Mouse (Mus musculus) B cell, adult 2 months (primary cell): ENCODE results near the gene Rbfox1.

Experiments
- DNase-seq, 2 experiments: peaks; one replicate each; pipeline ENCODE4 v3.0.0; 2022

Rbfox1 gene

DNA sequence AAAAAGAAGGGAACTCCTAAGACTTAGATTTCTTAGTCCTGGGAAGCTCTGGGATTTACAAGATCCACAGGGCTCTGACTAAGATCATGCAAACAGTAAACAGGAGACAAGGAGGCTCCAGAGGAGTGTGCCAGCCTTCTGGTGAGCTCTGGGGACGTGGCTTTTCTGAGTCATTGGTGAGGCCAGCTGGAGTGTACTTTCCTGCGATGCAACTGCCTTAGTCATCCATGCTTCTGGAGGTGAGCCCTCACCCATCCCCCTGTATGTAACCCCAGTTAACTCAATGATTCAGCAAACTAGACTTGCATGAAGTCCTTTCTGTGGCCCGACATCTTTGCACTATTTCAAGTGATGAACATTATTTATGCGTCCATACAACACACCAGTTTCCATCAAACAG lies 1078.4 kb downstream of the Rbfox1 start:
- DNase-seq = no peak

DNA sequence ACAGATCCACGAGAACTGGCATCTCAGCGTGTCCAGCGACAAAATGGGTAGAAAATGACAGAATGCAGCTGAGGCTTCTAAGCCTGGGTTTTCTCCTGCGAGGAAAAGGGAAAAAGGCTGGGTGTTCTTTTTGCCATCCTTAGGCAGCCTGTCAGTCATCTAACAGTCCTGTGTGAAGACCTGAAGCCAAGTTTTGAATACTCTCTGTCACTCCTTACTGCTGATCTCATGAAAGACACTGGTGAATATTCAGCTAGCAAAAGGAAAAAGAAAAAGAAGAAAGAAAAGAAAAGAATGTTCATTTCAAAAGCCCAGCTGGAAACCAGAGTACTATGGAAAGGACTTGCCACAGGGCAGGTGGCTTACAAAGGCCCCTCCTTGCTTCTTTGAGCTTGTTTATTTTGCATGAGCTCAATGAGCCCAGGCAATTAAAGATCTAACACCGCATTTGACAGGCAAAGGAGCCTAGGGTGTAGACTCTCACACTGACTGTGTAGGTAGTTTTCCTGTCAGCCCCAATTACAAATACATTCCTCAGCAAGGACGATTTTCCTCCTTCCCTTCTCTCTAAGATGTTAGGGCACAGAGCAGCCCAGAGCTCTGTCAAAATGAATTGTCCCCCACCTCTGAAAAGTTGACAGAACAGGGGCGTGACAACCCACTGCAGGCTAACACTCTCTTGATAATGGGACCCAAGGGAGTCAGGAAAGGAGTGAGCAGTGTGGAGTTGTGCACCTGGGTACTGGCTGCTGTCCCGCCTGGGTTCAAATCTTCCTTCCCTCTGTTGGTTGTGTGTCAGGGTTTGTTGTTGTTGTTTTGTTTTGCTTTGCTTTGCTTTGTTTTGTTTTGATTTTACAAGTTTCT lies 1079.8 kb downstream of the Rbfox1 start:
- DNase-seq = no peak

DNA sequence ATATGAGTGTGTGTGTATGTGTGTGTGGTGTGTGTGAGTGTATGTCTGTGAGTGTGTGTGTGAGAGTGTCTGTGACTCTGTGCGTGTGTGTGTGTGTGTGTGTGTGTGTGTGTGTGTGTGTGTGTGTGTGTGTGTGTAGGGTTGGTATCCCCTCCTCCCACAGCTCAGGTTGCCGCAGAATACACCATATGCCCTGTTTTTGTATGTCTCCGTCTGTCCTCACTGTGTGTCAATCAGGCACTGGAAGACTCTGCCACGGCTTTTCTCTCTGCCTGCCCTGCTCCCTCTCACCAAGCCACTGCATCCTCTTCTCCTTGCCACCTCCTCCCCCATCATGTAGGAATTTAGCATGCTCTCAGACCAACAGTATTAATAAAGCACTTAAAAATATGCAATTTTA lies 1084.8 kb downstream of the Rbfox1 start:
- DNase-seq = no peak

DNA sequence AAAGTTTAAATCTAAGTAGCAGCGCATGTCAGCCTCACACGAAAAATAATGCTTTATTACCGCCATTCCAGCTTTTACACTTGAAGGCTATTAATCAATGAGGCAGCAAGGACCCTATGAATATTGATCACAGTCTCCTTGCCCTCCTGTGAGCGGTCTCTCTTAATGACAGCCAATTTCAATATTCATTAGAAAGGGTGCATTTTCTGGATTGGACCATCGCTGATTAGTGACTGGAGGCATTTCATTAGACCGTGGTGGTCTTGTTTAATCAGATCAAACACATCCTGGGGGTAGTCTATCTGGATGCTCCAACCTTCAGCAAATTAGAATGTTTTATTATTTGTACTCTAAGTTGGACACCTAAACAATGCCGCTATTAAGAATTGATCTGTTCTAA lies 1091.2 kb downstream of the Rbfox1 start:
- DNase-seq = no peak

DNA sequence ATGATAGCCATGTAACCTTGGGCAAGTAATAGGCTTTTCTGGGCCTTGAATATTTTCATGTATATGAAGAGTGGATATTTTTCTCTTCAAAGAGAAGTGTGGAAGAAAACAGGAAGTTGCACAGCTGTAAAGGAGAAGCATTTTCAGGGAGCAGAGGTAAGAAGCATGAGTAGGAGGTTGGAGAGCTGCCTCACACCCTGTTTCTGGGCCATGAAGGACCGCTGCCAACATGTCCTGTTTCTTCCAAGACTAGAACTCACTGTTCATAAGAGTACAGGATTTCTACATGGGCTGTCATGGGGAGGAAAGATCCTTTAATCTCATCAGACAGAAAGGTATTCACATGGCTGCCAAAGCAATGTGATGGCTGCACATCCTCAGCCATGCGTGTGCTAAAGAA lies 1098.8 kb downstream of the Rbfox1 start:
- no peak for DNase-seq

DNA sequence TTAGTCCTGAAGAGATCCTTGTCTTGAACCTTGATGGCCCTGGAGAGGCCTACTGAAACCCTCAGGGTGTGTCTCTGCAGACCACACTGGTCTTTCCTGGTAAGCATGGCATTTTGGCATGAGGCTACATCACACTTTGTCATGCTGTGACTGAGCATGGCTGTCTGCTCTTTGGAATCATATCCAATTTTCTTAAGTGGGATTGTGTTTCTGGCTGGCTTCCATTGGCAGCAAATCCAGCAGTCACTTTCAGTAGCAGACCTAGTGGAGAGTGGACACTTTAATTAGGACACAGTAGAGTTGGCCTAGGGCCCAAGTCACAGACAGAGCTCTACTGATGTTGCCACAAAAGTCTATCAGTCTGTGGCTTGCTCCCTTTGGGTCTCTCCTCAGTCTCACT lies 1100.9 kb downstream of the Rbfox1 start:
- no peak for DNase-seq

DNA sequence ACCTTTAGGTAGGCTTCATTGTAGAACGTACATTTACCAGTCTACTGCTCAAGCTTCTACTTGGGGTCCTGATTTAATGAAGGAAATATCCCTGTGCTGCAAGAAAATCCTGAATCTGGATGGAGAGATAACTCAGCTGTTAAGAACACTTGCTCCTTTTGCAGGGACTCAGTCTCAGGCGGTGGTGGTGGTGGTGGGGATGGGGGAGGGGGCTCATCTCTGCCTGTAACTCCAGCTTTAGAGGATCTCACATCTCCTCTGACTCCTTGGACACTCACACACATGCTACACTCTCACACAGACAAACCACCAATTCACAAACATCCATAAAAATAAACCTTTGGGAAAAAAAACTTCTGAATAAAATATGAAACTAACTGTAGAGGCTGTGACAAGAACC lies 1101.3 kb downstream of the Rbfox1 start:
- DNase-seq = no peak

DNA sequence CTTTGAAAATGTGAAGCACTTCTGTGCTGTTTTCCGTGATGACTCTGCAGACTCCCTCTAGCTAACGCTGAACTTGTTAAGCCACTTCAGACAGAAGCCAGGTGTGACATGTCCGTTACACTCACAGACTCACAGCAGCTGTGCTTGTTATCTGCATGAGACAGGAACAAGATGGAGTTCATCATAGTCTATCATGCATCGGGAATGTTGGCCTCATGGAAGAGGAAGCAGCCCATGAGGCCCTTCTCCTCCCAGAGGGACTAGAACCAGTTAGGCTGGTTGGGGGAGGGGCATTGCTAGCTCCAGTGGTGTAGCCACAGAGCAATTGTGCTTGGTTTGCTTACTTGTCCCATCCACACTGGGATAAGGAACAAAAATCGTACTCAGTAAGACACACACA lies 1107.1 kb downstream of the Rbfox1 start:
- DNase-seq = no peak

DNA sequence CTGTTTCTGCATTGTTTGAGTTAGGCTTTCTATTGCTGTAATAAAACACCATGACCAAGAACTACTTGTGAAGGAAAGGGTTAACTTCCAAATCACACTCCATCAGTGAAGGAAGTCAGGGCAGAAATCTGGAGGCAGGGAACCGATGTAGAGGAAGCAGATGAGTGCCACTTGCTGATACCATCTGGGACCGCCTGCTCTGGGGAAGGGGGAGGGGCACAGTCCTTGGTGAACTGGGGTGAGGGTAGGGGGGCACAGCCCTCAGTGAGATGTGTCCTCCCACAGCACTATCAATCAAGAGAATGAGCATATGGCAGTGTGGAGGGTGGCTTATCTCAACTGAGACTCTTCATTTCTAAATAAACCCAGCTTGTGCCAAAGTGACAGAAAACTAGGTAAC lies 1108.0 kb downstream of the Rbfox1 start:
- DNase-seq = no peak

DNA sequence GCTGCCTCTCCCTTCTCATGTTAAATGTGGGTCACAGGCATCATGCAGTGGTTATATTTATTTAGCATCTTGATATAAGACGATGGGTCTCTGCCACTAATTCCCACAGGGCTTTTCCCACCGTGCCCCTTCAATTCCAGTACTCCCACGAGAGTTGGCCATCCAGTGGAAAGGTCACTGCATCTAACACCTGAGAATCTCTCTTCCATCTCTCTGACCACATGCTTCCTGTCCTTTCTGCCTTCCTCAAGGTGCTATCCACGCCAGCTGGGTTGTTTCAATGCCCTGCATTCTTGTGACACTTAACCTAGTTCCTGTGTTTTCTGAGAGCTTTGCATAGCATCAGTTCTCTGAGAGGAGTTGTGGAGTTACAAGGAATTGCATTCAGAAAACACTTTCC lies 1112.0 kb downstream of the Rbfox1 start:
- DNase-seq = no peak

DNA sequence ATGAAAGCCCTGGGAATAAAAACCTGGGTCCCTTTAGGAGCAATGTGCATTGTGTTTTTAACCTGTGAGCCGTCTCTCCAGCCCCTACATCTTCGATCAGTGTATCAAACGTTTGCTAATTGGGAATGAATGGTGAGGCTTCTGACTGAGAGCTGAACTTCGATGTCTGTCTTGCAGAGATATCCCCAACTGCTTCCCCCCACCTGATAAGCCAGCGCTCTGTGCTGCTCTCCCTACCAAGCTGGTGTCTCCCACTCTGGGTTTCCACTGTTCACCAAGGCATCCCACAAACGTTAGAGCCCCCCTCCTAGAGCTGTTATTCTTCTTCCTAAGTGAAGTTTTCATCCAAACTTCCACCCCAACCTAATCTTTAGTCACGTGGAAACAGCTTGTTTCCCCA lies 1112.7 kb downstream of the Rbfox1 start:
- no peak for DNase-seq

DNA sequence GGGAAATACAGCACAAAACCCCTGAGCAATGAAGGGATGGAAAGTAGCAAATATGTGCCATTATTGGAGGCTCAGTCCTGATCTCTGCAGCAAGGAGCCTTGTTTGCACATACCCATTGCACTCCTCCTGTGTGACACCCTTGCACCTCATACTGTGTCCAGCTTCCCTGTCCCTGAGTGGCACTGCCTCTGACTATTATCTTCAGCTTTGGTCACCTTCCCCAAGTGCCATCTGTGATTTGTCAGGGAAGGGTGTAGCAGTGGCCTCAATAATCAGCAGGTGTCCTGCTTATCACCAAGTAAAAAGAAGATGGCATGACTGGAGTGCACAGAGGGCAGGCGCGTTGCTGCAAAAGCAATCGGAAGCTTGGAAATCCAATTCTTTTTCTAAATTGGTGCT lies 1119.4 kb downstream of the Rbfox1 start:
- no peak for DNase-seq

DNA sequence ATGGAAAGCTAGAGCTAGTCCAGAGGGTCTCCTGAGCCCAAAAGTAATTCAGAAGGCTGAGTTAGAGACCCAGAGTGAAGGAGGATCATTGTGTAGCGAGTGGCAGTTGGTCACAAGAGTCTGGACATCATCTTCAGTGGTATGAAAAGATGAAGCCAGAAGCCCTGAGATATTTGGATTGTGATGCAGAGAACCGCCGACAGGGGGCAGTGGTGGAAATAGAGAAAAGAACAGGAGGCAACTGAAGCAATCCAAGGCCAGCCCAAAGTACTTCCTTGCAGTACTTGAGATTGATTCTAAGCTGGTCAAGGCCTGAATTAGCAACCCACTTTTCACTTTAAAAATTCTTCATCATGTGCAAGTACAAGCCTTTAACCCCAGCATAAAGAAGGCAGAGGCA lies 1120.3 kb downstream of the Rbfox1 start:
- no peak for DNase-seq

DNA sequence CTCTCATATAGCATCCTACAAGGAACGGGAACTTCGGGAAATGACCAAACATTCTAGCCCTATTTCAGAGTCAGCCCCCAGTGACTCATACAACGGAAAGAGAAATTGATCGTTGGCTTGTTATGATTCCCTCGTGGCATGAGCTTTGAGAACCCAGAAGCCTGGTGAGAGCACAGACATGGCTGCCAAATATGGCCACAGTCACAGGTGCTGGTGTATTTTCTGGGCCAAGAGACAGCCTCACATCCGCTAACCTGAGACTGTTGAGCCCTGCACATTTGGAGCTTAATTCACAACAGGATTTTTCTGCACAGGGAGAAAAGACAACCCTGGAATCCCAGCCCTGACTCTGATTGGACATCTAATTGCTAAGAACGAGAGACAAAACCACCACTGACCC lies 1132.2 kb downstream of the Rbfox1 start:
- no peak for DNase-seq

DNA sequence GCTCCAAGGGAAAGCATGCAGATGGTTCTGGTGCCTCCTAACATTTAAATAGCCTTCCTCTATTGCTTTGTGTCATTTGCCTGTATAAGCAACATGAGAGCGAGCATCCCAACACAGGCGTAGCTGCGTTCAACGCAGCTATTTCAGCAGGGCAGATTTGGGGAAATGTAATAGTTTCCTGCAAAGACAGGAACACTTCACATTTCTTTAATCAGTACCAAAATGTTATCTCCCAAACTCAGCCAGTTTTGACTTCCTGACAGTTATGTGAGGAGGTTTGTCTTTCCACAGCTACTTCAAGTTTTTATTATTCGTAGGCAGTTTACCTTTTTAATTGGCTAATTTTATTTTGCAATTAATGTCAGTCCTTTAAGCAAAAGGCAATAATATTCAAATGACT lies 1149.1 kb downstream of the Rbfox1 start:
- DNase-seq = no peak

DNA sequence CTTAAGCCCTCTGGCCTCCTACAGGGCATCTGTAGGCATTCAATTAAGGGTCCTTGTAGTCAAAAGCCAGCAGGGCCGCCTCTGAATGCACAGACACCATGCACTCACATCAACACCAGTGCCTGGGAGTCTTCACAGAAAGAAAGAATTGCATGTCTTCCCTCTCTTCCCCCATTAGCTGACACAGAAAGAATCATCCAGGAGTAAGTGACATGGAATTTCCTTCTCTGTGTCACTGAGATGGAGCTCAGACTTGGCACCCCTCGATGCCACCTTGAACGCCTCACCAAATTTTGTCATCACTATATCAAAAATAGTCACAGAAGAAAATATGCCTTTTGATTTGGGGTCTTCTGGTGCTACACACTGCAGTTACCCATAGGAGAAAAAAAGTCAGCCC lies 1151.4 kb downstream of the Rbfox1 start:
- DNase-seq = no peak

DNA sequence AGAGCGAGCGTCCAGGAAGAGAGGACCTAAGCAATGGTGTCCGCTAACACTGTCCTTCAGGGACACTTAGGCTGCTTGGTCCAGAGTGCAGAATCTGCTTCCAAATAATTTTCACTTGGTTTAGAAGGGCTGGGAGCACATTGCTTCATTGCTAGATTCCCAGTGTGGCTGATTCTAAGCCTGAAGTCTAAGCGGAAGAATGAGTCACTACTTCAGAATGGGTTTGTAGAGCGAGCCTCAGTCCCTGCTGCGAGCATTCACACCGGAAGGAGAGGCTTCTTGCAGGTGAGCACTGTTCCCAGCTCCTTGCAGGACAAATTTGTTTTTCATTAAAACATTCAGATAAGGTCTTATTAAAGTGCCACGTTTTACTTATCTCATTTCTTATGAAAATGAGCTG lies 1151.8 kb downstream of the Rbfox1 start:
- no peak for DNase-seq

DNA sequence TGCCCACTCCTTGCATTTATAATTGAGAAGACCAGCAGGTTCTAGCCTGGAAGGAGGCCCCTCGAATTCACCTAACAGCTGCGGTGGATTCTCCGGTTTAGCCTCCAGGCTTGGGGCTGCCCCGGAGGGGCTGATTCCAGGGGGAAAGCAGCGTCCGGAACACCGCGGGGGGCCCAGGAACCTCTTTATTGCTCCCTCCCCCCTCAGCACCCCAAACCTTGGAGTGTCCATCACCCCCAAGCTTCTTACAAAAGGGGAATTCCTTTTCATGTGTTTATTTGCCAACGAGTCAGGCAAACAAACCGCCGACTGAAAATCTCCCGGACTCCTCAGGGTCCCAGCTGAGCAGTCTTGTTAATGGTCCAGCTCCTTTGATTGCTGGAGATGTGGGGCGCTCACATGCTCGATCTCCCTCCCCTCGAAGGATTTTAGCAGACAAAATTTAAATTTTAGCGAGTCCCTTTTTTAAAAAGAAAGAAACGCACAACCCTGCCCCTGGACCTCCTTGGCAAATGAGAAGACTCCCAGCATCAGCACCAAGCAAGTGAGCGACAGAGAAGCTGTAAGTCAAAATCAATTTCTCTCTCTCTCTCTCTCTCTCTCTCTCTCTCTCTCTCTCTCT lies 1153.6 kb downstream of the Rbfox1 start:
- DNase-seq = no peak

DNA sequence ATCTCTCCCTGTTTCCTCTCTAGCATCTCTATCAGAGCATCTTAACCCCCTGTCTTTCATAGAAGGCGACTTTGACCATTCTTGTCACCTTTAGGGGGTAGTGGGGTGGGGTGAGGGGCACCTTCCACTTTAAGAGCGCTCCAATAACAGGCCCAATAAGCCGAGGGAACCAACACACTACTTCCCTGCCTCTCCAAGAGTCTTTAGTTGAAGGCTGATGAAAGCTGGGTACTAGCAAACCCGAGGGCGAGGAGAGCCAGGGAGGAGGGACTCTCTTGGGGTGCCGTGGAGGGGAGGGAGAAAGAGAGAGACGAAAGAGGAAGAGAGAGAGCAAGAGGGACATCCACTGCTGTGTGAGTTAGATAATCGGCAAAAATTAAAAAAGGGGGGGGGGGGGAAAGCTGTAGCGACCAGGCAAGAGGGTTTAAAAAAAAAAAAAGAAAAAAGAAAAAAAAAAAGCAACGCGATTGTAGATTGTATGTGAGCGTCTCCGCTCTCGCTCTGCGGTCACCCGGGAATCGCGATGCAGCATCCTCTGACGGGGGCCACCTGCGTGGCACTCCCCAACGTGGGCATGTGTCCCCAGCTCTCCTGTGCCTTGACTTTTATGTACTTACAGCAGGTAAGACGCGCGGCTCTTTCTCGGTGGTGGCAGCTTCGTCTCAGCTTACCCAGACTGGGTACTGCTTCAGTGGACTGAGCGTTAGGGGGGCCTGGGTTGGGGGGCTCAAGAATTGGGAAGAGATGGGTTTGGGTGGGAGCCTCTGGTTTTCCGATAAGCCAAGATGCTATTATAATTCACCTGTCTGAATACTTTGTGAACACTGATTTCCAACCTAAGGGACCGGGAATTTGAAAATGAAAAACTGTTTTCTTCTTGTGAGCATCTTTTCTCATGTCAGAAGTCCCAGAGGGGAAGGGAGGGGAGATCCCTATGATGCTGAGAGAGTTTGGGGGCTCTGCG lies 1154.5 kb downstream of the Rbfox1 start:
- DNase-seq = no peak

DNA sequence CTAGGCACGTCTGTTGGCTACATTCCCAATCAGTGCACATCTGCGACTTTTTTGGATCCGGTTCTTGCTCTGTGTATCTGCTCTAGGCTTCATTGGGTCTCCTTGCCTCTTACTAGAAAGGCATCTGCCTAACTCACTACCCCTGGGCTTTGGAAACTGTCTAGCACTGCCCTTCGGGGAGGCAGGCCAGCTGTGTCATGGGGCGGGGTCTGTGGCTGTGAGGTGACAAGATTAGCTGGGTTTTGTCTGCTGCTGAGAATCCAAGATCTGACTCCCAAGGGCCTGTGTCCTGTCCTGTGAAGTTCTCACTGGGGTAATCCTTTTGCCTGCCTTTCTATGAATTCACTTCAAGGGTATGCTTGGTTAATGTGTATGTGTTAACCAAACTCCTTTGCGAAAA lies 1155.5 kb downstream of the Rbfox1 start:
- DNase-seq = no peak

DNA sequence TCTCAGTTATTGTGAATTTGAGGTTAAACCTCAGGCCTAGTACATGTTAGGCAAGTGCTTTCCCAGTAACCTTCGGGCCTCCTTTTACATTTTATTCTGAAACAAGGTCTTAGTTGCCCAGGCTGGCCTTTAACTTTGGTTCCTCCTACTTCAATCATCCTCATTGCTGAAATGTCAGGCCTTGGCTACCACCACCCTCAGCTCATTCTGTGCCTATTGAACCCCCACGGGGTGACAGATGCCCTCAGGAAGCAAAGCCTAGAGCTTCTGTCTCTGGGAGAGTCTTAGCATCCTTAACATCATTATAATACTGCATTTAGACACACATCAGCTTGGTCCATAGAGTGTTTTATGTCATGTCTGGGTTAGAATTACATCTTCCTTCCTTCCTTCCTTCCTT lies 1162.3 kb downstream of the Rbfox1 start:
- DNase-seq = no peak

DNA sequence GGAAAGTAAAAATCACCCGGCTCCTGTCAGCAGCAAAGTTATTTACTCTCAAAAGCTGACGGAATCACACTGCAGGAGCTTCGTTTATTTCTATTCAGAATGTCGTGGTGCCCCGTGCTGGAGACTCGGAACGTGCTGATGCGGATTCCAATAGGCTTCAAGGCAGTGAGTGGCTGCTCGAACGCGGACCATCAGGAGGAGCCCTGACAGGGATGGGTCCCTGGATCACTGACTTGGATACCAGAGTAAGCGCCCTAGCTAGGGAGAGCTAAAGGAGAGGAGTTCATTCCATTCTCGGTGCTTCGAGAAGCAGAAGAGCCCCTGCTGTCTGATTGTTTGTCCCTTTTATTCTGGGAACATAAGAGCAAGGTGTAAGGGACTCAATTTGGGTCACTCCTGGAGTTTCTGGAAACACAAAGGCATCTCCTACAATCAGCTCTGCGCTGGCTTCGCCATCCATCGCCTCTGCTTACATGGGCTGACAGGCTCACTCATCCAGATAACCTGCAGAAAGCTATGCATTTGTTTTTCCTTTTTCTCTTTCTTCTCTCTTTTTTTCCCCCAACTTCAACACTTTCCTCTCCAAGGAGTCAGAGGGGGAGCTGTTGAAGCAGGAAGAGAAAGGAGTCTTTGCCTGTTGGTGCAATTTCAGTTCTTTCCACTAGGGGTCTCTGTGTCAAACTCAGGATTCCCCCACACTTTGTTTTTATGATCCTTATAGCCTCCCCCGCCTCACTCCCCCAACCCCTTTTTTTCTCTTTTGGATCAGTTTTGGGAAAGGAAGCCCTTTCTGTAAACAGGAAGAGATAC lies 1164.2 kb downstream of the Rbfox1 start:
- no peak for DNase-seq

DNA sequence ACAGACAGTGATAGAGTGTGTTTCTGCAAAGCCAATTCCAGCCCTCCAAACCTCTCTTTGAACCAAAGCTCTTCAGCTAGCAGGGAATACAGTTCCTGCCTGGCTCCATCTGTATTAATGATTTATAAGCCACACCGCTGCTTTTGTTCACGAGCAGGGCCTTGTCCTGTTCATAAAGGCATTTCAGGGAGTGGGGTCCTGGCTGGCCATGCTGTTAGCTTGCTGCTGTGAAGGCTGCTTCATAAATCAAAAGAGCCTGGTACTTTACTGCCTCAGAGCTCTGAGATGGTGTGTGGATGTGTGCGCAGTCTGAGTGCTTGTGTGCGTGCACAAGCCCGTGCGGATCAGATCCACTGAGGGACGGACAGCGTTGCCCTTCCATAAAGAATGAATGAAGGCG lies 1165.8 kb downstream of the Rbfox1 start:
- DNase-seq = no peak
